Mouse (Mus musculus) CH12.LX (cell line): ENCODE measurements around the gene Matn1. TPM values are rescaled to one million over a fixed set of nuclear protein-coding genes. Genes with fewer than 3 reads are reported as not detected.
A peak's percentile ranks its signal among the peaks of the same experiment; 100 is the strongest.

Experiments
- DNase-seq: peaks from one replicate; pipeline ENCODE4 v3.0.0-alpha.2; 2013; ENCODE audit errors: extremely low read depth
- H3K27ac ChIP-seq: 2 replicates; pipeline ENCODE4 v1.5.1; 2012; ENCODE audit warnings: low read depth, mild to moderate bottlenecking, control low read depth, moderate library complexity; ENCODE audit not compliant: insufficient read depth
- H3K27me3 ChIP-seq: replicated peaks from 2 replicates; pipeline ENCODE3; 2012; ENCODE audit warnings: inconsistent platforms
- H3K36me3 ChIP-seq, 2 experiments: replicated peaks in 1 of 2; 2 replicates each; pipeline versions ENCODE3 to v1.6.1; 2012; ENCODE audit warnings: inconsistent platforms in 1 of 2, low read length in 1 of 2, mild to moderate bottlenecking in 1 of 2, mixed read lengths in 1 of 2, moderate library complexity in 1 of 2; ENCODE audit not compliant: control insufficient read depth in 1 of 2, insufficient read depth in 1 of 2
- H3K4me1 ChIP-seq, 2 experiments: 2 replicates each; pipeline ENCODE4 v1.6.1; 2012; ENCODE audit warnings: inconsistent platforms in 1 of 2, moderate library complexity in 1 of 2; ENCODE audit not compliant: insufficient read depth in 2 of 2, control insufficient read depth in 1 of 2
- H3K4me2 ChIP-seq: 2 replicates; pipeline ENCODE4 v1.6.1; 2012; ENCODE audit warnings: low read depth, mild to moderate bottlenecking, control low read depth; ENCODE audit not compliant: poor library complexity, insufficient read depth, severe bottlenecking
- H3K4me3 ChIP-seq, 3 experiments: fragments of 150-350 bp in 1 of 3; sonication (generic) in 1 of 3; replicated peaks in 1 of 3; 2 replicates each; pipeline versions ENCODE3 to v1.5.1; 2011 to 2012; ENCODE audit warnings: low read depth in 2 of 3, low read length in 2 of 3, mild to moderate bottlenecking in 2 of 3, moderate library complexity in 2 of 3, control low read depth in 1 of 3, improper control_type of control experiment in 1 of 3, inconsistent platforms in 1 of 3, mixed read lengths in 1 of 3; ENCODE audit not compliant: poor library complexity in 1 of 3
- H3K79me2 ChIP-seq: replicated peaks from 2 replicates; pipeline ENCODE4 v1.6.1; 2012; ENCODE audit warnings: mild to moderate bottlenecking, moderate library complexity; ENCODE audit not compliant: control insufficient read depth, poor library complexity, insufficient read depth, severe bottlenecking; ENCODE audit errors: extremely low read depth
- H3K9ac ChIP-seq: 2 replicates; pipeline ENCODE4 v1.6.1; 2012; ENCODE audit warnings: low read depth, mild to moderate bottlenecking, control low read depth, moderate library complexity; ENCODE audit not compliant: insufficient read depth
- H3K9me3 ChIP-seq: replicated peaks from 2 replicates; pipeline ENCODE3; 2012; ENCODE audit warnings: low read length, inconsistent platforms, mixed read lengths
- BHLHE40 ChIP-seq: IDR thresholded peaks from 2 replicates; pipeline ENCODE4 v1.6.1; 2011; ENCODE audit warnings: mild to moderate bottlenecking, low read depth, low read length, improper control_type of control experiment
- CHD1 ChIP-seq: IDR thresholded peaks from 2 replicates; pipeline ENCODE4 v1.6.1; 2012; ENCODE audit warnings: low read depth, low read length, improper control_type of control experiment, inconsistent platforms
- CHD2 ChIP-seq: IDR thresholded peaks from 2 replicates; pipeline ENCODE4 v1.6.1; 2011; ENCODE audit warnings: low read length, improper control_type of control experiment
- CTCF ChIP-seq, 2 experiments: IDR thresholded peaks in 1 of 2; conservative IDR thresholded peaks in 1 of 2; 2 replicates each; pipeline ENCODE4 v1.5.1; 2011 to 2012; ENCODE audit warnings: low read depth in 2 of 2, low read length in 2 of 2, improper control_type of control experiment in 1 of 2, inconsistent platforms in 1 of 2, mild to moderate bottlenecking in 1 of 2, moderate library complexity in 1 of 2
- E2F4 ChIP-seq: IDR thresholded peaks from 2 replicates; pipeline ENCODE4 v1.6.1; 2011; ENCODE audit warnings: low read depth, low read length, improper control_type of control experiment; ENCODE audit not compliant: insufficient replicate concordance
- ELF1 ChIP-seq: IDR thresholded peaks from 2 replicates; pipeline ENCODE4 v1.6.1; 2014; ENCODE audit warnings: low read depth, mild to moderate bottlenecking, inconsistent platforms, low read length, improper control_type of control experiment
- EP300 ChIP-seq: IDR thresholded peaks from 2 replicates; pipeline ENCODE4 v1.6.1; 2011; ENCODE audit warnings: low read length, improper control_type of control experiment
- ETS1 ChIP-seq: conservative IDR thresholded peaks from 2 replicates; pipeline ENCODE4 v1.6.1; 2012; ENCODE audit warnings: low read depth, mild to moderate bottlenecking, inconsistent platforms, low read length, improper control_type of control experiment, moderate library complexity
- GABPA ChIP-seq: IDR thresholded peaks from 2 replicates; pipeline ENCODE4 v1.6.1; 2012; ENCODE audit warnings: low read depth, low read length, improper control_type of control experiment, inconsistent platforms; ENCODE audit not compliant: insufficient replicate concordance
- HCFC1 ChIP-seq: IDR thresholded peaks from 2 replicates; pipeline ENCODE4 v1.6.1; 2012; ENCODE audit warnings: low read depth, mild to moderate bottlenecking, inconsistent platforms, low read length, improper control_type of control experiment
- IRF4 ChIP-seq: IDR thresholded peaks from 2 replicates; pipeline ENCODE4 v1.6.1; 2014; ENCODE audit warnings: low read depth, mild to moderate bottlenecking, inconsistent platforms, low read length, improper control_type of control experiment
- JUND ChIP-seq: conservative IDR thresholded peaks from 2 replicates; pipeline ENCODE4 v1.6.1; 2011; ENCODE audit warnings: low read depth, low read length, improper control_type of control experiment
- KAT2A ChIP-seq: IDR thresholded peaks from 2 replicates; pipeline ENCODE4 v1.6.1; 2012; ENCODE audit warnings: low read length, improper control_type of control experiment, inconsistent platforms; ENCODE audit not compliant: insufficient replicate concordance
- MAX ChIP-seq: IDR thresholded peaks from 2 replicates; pipeline ENCODE4 v1.6.1; 2011; ENCODE audit warnings: low read length, improper control_type of control experiment
- MAZ ChIP-seq: IDR thresholded peaks from 2 replicates; pipeline ENCODE4 v1.6.1; 2012; ENCODE audit warnings: low read depth, mild to moderate bottlenecking, inconsistent platforms, low read length, improper control_type of control experiment, moderate library complexity
- MEF2A ChIP-seq: IDR thresholded peaks from 2 replicates; pipeline ENCODE4 v1.6.1; 2014; ENCODE audit warnings: low read depth, mild to moderate bottlenecking, inconsistent platforms, low read length, improper control_type of control experiment, borderline replicate concordance
- MXI1 ChIP-seq: IDR thresholded peaks from 2 replicates; pipeline ENCODE4 v1.6.1; 2011; ENCODE audit warnings: mild to moderate bottlenecking, low read depth, low read length, improper control_type of control experiment
- MYC ChIP-seq: IDR thresholded peaks from 2 replicates; pipeline ENCODE4 v1.6.1; 2011; ENCODE audit warnings: low read depth, mild to moderate bottlenecking, improper control_type of control experiment, low read length
- NRF1 ChIP-seq: IDR thresholded peaks from 2 replicates; pipeline ENCODE4 v1.6.1; 2014; ENCODE audit warnings: low read depth, mild to moderate bottlenecking, inconsistent platforms, low read length, improper control_type of control experiment, moderate library complexity
- POLR2AphosphoS2 ChIP-seq: IDR thresholded peaks from 2 replicates; pipeline ENCODE4 v1.6.1; 2011; ENCODE audit warnings: low read depth, low read length, improper control_type of control experiment
- RCOR1 ChIP-seq: conservative IDR thresholded peaks from 2 replicates; pipeline ENCODE4 v1.6.1; 2012; ENCODE audit warnings: low read depth, mild to moderate bottlenecking, inconsistent platforms, low read length, improper control_type of control experiment
- SIN3A ChIP-seq: IDR thresholded peaks from 2 replicates; pipeline ENCODE4 v1.6.1; 2012; ENCODE audit warnings: low read length, improper control_type of control experiment, inconsistent platforms
- UBTF ChIP-seq: IDR thresholded peaks from 2 replicates; pipeline ENCODE4 v1.6.1; 2012; ENCODE audit warnings: low read depth, mild to moderate bottlenecking, inconsistent platforms, low read length, improper control_type of control experiment, moderate library complexity
- USF1 ChIP-seq: IDR thresholded peaks from 2 replicates; pipeline ENCODE4 v1.6.1; 2014; ENCODE audit warnings: low read depth, mild to moderate bottlenecking, inconsistent platforms, low read length, improper control_type of control experiment
- ZKSCAN1 ChIP-seq: IDR thresholded peaks from 2 replicates; pipeline ENCODE4 v1.6.1; 2012; ENCODE audit warnings: low read depth, inconsistent platforms, low read length, improper control_type of control experiment, borderline replicate concordance
- dilution Hi-C: fragments of 300-500 bp; cut with MboI; formaldehyde crosslinking; loops from 2 replicates; pipeline ENCODE4 v1.14.3; 2020; ENCODE audit warnings: low sequenced_read_pairs; ENCODE audit not compliant: extremely low pct_unique_long_range_greater_than_20kb, extremely low pct_ligation_motif_present
- in situ Hi-C: fragments of 300-500 bp; cut with MboI; formaldehyde crosslinking; loops from 3 replicates; pipeline ENCODE4 v1.14.3; 2019; ENCODE audit warnings: low sequenced_read_pairs, low pct_ligation_motif_present, low pct_unique_long_range_greater_than_20kb, mixed read lengths
- polyA plus RNA-seq: library from polyadenylated mRNA; unstranded; fragments of >175 nt; gene quantifications from 2 replicates; pipeline ENCODE4 v1.2.1, GENCODE M21; 2012; ENCODE audit warnings: low read depth; ENCODE audit not compliant: insufficient read length
- total RNA-seq, 2 experiments: library from RNA; depleted of rRNA; stranded (reverse); fragments of 300-350 nt in 1 of 2; fragments of >200 nt in 1 of 2; gene quantifications; 2 replicates each; pipeline ENCODE4 v1.2.3; 2012 to 2014

Matn1 gene
- total and polyA plus RNA-seq, 3 experiments: 0.52 to 3.5 (median 0.76) TPM

GRCm38 (mm10) chr4:130905025-130905424 lies 39.2 kb upstream of the Matn1 start (continued):
- TF ChIP-seq CTCF (conservative IDR thresholded peaks at IDR 0.05 in 1 of 2, IDR thresholded peaks at IDR 0.05 in 1 of 2; ENCODE audit: low read depth in 2 of 2, low read length in 2 of 2) (no peak), MYC (peak; percentile 33; the same call in 1 of the 2 replicates), EP300 (peak; percentile 89)

DNA sequence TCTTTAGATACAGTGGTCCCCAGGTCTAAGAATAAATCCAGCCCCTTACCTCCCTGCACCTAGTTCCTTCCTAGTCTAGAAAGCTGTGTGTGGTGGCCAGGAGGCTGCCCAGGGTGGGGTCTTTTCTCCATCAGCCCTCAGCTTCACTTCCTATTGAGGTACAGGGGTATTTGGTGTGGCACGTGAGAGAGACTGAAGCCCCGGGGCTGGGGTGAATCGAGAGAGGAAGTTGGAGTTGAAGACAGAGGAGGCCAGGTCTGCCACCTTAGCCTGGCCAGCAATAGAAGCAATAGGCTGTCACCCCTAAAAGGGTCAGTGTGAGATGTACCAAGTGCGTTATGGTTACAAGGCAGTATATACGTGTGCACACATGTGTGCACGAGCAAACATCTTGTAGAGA lies 38.3 kb upstream of the Matn1 start:
- DNase-seq: no peak
- Histone ChIP-seq H3K79me2 (no peaks in the 10 kb centered on the region), H3K27ac (peak overlapping the region; percentile 94), H3K9ac (peak overlapping the region; percentile 38), H3K4me2 (peak overlapping the region; percentile 60), H3K36me3 (no peaks in the 10 kb centered on the region), H3K27me3 (no peaks in the 10 kb centered on the region), H3K9me3 (no peaks in the 10 kb centered on the region), H3K4me3 (peak overlapping the region; percentile 11 to 56 (median 44)), H3K4me1 (peaks cover 57 to 96% of the 10 kb centered on the region in 2 experiments)
- dilution Hi-C loops: no loop called here
- in situ Hi-C loops: no loop called here
- TF ChIP-seq MXI1 (no peak), BHLHE40 (peak; percentile 96), EP300 (0 out of 2 replicates have a peak, but pooled peaks have one; percentile 11), ETS1 (0 out of 2 replicates have a peak, but pooled peaks have one; percentile 23), SIN3A (no peak), CTCF (conservative IDR thresholded peaks at IDR 0.05 in 1 of 2, IDR thresholded peaks at IDR 0.05 in 1 of 2; ENCODE audit: low read depth in 2 of 2, low read length in 2 of 2) (no peak), NRF1 (no peak), HCFC1 (no peak), MEF2A (no peak), CHD2 (no peak), UBTF (no peak), IRF4 (no peak), POLR2AphosphoS2 (no peak), USF1 (no peak), MAX (0 out of 2 replicates have a peak, but pooled peaks have one; percentile 36), KAT2A (no peak), RCOR1 (no peak), ELF1 (no peak), E2F4 (no peak), JUND (no peak), MYC (0 out of 2 replicates have a peak, but pooled peaks have one; percentile 13), MAZ (peak; percentile 18; the same call in 1 of the 2 replicates), ZKSCAN1 (no peak), GABPA (no peak), CHD1 (no peak; the same call in none of the 2 replicates)
